Mouse (Mus musculus) monocyte, adult 59 days (primary cell): ENCODE results near the gene Tdpoz3. TPM values are rescaled to one million over a fixed set of nuclear protein-coding genes. Genes with fewer than 3 reads are reported as not detected.

Experiments
- total RNA-seq, 2 experiments: library from RNA; stranded (reverse); gene quantifications; one replicate each; pipeline ENCODE4 v1.2.4; 2023

Gene Tdpoz3
- total RNA-seq, result not detected

GRCm38 (mm10) chr3:93825720-93826119 is at the start of gene Tdpoz3:
Tdpoz3 (plus strand) TSS chr3:93826020.

GRCm38 (mm10) chr3:93796098-93796497 is 29.7 kb upstream of the Tdpoz3 start, which contains the start of gene Tdpoz4:
Tdpoz4 (plus strand) TSS chr3:93796398.

Other genes with a start within 250 kb of the Tdpoz3 start
- gene Tdpoz2, start 173.3 kb upstream of the Tdpoz3 start, total RNA-seq, result not detected
- not detected for gene Tdpoz1, start 149.7 kb upstream of the Tdpoz3 start, total RNA-seq
- not detected for gene Gm37596, start 132.9 kb upstream of the Tdpoz3 start, total RNA-seq
- not detected for gene Gm5773, start 53.0 kb upstream of the Tdpoz3 start, total RNA-seq
- gene Tdpoz4, start 29.6 kb upstream of the Tdpoz3 start, total RNA-seq, result not detected
- not detected for gene Gm9117, start 117.5 kb downstream of the Tdpoz3 start, total RNA-seq
- not detected for gene Tdpoz5, start 135.3 kb downstream of the Tdpoz3 start, total RNA-seq
- gene Gm9125, start 228.9 kb downstream of the Tdpoz3 start, total RNA-seq, result not detected
- gene Gm10697, start 246.6 kb downstream of the Tdpoz3 start, total RNA-seq, result not detected